Mouse (Mus musculus): ENCODE measurements around the gene Nrn1. TPM values are rescaled to one million over a fixed set of nuclear protein-coding genes. Genes with fewer than 3 reads are reported as not detected.
A peak's percentile ranks its signal among the peaks of the same experiment; 100 is the strongest.

The Nrn1 gene
- polyA plus RNA-seq, 1 experiment from 2014 or later, result 0.54 TPM

DNA sequence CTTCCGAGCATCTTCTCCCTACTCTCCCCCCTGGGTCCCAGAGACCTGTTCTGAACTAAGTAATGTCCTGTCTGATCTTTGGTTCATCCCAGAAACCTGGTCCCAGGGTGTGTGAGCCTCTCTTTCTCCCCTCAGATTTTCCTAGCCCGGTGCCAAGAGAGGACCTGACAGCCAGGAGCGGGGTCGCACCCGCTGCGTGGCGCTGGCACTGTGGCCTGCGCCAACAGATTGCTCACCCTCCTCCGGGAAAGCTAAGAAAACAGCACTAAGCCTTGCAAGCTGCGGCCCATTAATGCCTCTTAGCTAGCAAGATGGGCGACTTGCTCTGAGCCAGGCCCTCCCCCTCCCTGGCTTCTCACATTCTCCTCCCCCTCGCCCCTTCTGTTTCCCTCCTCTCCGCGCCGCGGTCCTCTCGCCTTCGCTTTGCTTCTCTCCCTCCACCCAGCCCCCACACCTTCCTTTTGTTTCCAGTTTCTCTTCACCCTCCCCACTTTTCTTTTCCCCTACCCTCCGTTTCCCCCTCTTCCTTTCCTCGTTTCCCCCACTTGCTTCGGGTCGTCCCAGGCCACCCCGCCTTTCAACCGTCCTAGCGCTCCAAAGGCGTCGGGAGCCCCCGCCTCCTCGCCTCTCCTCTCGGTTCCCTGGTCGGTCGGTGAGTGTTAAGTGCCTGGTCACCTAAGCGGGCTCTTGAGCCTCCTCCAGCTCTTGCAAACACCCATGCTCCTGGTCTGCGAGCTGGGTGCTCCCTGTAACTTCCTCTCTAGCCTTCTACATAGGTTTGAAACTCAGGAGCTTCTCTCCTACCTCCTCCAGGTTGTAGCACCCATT is 7.8 kb downstream of the Nrn1 start:
- ATAC-seq (ENCODE audit: low read depth), result no peak

GRCm38 (mm10) chr13:36726551-36726950 is 8.4 kb downstream of the Nrn1 start:
- no peak overlapping the region for H3K27ac ChIP-seq (ENCODE audit: low read length)
- under 1% methylated on average over 24 of the region's 24 CpGs for WGBS
- H3K4me3 ChIP-seq (ENCODE audit: low read length), result peak overlapping the region; percentile 24
- no peak for ATAC-seq (ENCODE audit: low read depth)
- peaks cover 94% of the 10 kb centered on the region for H3K27me3 ChIP-seq (ENCODE audit: control insufficient read depth, insufficient read depth, low read depth, low read length)
- H3K4me1 ChIP-seq (replicated peaks; ENCODE audit: control insufficient read depth, insufficient read depth, low read length), result peaks cover 16% of the 10 kb centered on the region
- no peak overlapping the region for H3K9ac ChIP-seq (ENCODE audit: low read length)
- peak overlapping the region; percentile 47 for H3K4me2 ChIP-seq (ENCODE audit: low read depth, low read length)
- peaks cover 4% of the 10 kb centered on the region; the same call in 1 of the 2 replicates for H3K9me3 ChIP-seq (ENCODE audit: control insufficient read depth, low read length)
- H3K36me3 ChIP-seq (ENCODE audit: control insufficient read depth, insufficient read depth, low read length), result no peaks in the 10 kb centered on the region

More for the DNA sequence above, 7.8 kb downstream of the Nrn1 start:
- Histone ChIP-seq H3K4me3 (ENCODE audit: low read length) (peak overlapping the region; percentile 44), H3K36me3 (ENCODE audit: control insufficient read depth, insufficient read depth, low read length) (no peaks in the 10 kb centered on the region), H3K27me3 (ENCODE audit: control insufficient read depth, insufficient read depth, low read depth, low read length) (peaks cover 93% of the 10 kb centered on the region), H3K9me3 (ENCODE audit: control insufficient read depth, low read length) (peaks cover 4% of the 10 kb centered on the region; the same call in 1 of the 2 replicates), H3K4me2 (ENCODE audit: low read depth, low read length) (peak overlapping the region; percentile 47), H3K9ac (ENCODE audit: low read length) (no peak overlapping the region), H3K27ac (ENCODE audit: low read length) (no peak overlapping the region), H3K4me1 (replicated peaks; ENCODE audit: control insufficient read depth, insufficient read depth, low read length) (peaks cover 23% of the 10 kb centered on the region)
- WGBS, result under 1% methylated on average over 34 of the region's 34 CpGs

GRCm38 (mm10) chr13:36725881-36726280 is 9.1 kb downstream of the Nrn1 start:
- no peak overlapping the region for H3K4me3 ChIP-seq (ENCODE audit: low read length)
- 3% methylated on average over 8 of the region's 8 CpGs for WGBS
- H3K9ac ChIP-seq (ENCODE audit: low read length), result no peak overlapping the region
- peaks cover 4% of the 10 kb centered on the region; the same call in 1 of the 2 replicates for H3K9me3 ChIP-seq (ENCODE audit: control insufficient read depth, low read length)
- peaks cover 14% of the 10 kb centered on the region for H3K4me1 ChIP-seq (replicated peaks; ENCODE audit: control insufficient read depth, insufficient read depth, low read length)
- no peak overlapping the region for H3K27ac ChIP-seq (ENCODE audit: low read length)
- H3K4me2 ChIP-seq (ENCODE audit: low read depth, low read length), result no peak overlapping the region
- no peak for ATAC-seq (ENCODE audit: low read depth)
- H3K36me3 ChIP-seq (ENCODE audit: control insufficient read depth, insufficient read depth, low read length), result no peaks in the 10 kb centered on the region
- H3K27me3 ChIP-seq (ENCODE audit: control insufficient read depth, insufficient read depth, low read depth, low read length), result peaks cover 88% of the 10 kb centered on the region

DNA sequence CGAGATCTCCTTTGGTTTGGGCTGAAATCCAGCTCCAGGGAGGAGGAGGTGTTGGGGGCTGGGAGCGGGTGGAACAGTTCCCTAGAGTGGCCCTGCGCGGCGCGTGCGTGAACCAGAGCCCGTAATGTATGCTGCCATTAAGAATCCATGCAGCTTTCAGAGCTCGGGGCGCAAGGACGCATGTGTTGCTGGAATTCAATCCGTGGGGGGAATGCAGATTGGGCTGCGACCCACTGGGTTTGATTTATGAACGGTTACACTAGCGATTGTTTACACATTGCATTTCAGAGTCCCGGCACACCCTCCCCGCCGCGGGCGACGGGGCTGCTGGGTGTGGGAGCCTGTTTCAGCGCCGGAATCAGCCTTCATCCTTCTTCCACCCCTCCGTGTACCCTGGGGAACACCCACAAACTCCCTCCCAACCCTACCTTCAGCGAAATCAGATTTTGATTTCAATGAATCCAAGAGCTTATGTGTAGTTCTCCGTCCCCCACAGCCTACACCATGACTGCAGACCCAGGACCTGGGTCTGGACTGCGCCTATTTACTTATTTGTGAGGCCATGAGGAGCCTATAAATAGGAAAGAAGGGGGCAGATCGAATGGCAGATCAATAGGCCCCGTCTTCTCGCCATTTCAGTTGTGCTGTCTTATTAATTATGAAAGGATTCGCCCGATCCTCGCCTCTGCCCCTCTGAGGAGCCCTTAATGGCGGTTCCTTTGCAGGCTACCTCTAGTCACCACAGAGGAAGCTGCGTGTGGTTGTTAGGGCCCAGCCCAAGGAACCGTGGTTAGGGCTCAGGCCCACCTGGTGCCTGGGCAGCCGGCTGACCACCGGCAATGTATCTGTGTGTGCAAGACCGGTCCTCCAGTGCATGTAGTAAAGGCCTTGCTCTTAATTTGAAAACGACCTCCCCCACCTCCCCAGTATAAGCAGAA is 10.1 kb downstream of the Nrn1 start:
- peaks cover 82% of the 10 kb centered on the region for H3K27me3 ChIP-seq (ENCODE audit: control insufficient read depth, insufficient read depth, low read depth, low read length)
- H3K36me3 ChIP-seq (ENCODE audit: control insufficient read depth, insufficient read depth, low read length), result no peaks in the 10 kb centered on the region
- no peak overlapping the region for H3K27ac ChIP-seq (ENCODE audit: low read length)
- peaks cover 14% of the 10 kb centered on the region for H3K4me1 ChIP-seq (replicated peaks; ENCODE audit: control insufficient read depth, insufficient read depth, low read length)
- H3K4me3 ChIP-seq (ENCODE audit: low read length), result peak overlapping the region; percentile 29
- 2% methylated on average over 40 of the region's 40 CpGs for WGBS
- 0 out of 2 replicates have a peak, but pooled peaks have one; percentile 37 for ATAC-seq (ENCODE audit: low read depth)
- H3K4me2 ChIP-seq (ENCODE audit: low read depth, low read length), result peak overlapping the region; percentile 50
- H3K9ac ChIP-seq (ENCODE audit: low read length), result no peak overlapping the region
- peaks cover 4% of the 10 kb centered on the region; the same call in 1 of the 2 replicates for H3K9me3 ChIP-seq (ENCODE audit: control insufficient read depth, low read length)

DNA sequence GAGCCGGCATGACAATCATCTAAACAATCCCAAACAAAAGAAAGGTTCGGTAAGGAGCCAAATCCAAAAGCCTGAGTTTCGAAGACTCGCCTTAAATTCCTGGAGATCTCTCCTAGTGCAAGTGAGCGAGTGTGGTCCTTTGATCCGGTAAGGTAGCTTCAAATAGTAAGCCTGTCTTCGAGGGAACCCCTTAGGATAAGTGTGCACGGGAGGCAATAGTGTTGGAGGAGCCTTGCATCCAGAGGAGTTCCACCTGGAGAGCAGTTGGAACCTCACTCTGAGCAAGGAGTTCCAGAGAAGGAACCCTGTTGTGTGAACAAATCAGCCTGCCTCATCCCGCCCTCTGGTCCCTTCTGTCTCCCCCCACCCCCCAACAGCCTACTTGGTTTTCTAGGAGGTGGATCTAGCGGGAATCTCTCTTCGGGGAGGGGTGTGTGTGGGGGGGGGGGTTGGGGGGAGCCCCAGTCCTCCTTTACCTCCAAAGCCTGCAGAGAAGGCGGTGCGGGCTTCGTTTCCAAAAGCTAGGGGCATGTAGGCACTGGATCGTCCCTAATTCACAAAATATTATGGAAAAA is 11.1 kb downstream of the Nrn1 start:
- Histone ChIP-seq H3K4me3 (ENCODE audit: low read length) (no peak overlapping the region; the same call in 1 of the 2 replicates), H3K4me2 (ENCODE audit: low read depth, low read length) (no peak overlapping the region)

DNA sequence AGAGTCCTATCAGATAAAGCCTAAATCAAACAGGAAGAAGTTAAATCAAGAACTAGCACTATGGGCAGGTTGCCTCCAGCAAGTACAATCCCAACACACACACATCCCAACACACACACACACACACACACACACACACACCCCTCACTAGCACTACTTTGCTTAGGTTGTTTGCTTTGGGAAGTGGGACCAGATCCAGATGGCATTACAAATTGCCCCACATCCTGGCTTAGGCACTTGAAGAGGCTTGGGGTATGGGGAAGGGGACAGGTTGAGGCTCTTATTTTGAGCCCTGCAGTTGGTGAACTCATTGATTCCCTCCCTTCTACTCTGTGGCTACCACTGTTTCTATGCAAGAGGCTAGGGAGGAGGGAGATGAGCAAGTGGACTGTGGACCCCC is 12.6 kb downstream of the Nrn1 start:
- Histone ChIP-seq H3K4me1 (replicated peaks; ENCODE audit: control insufficient read depth, insufficient read depth, low read length) (peaks cover 14% of the 10 kb centered on the region), H3K4me3 (ENCODE audit: low read length) (no peak overlapping the region), H3K9ac (ENCODE audit: low read length) (no peak overlapping the region), H3K36me3 (ENCODE audit: control insufficient read depth, insufficient read depth, low read length) (no peaks in the 10 kb centered on the region), H3K9me3 (ENCODE audit: control insufficient read depth, low read length) (no peaks in the 10 kb centered on the region), H3K4me2 (ENCODE audit: low read depth, low read length) (no peak overlapping the region), H3K27ac (ENCODE audit: low read length) (no peak overlapping the region), H3K27me3 (ENCODE audit: control insufficient read depth, insufficient read depth, low read depth, low read length) (peaks cover 59% of the 10 kb centered on the region)
- ATAC-seq (ENCODE audit: low read depth), result no peak

More for the DNA sequence above, 11.1 kb downstream of the Nrn1 start:
- no peak for ATAC-seq (ENCODE audit: low read depth)
- peaks cover 14% of the 10 kb centered on the region for H3K4me1 ChIP-seq (replicated peaks; ENCODE audit: control insufficient read depth, insufficient read depth, low read length)
- H3K9ac ChIP-seq (ENCODE audit: low read length), result no peak overlapping the region
- WGBS, result 4% methylated on average over 15 of the region's 15 CpGs
- no peaks in the 10 kb centered on the region for H3K36me3 ChIP-seq (ENCODE audit: control insufficient read depth, insufficient read depth, low read length)
- H3K9me3 ChIP-seq (ENCODE audit: control insufficient read depth, low read length), result peaks cover 4% of the 10 kb centered on the region; the same call in 1 of the 2 replicates
- peaks cover 72% of the 10 kb centered on the region for H3K27me3 ChIP-seq (ENCODE audit: control insufficient read depth, insufficient read depth, low read depth, low read length)
- no peak overlapping the region for H3K27ac ChIP-seq (ENCODE audit: low read length)

- Histone ChIP-seq H3K9me3 (ENCODE audit: control insufficient read depth, low read length) (no peaks in the 10 kb centered on the region), H3K4me2 (ENCODE audit: low read depth, low read length) (no peak overlapping the region), H3K4me1 (replicated peaks; ENCODE audit: control insufficient read depth, insufficient read depth, low read length) (peaks cover 6% of the 10 kb centered on the region), H3K4me3 (ENCODE audit: low read length) (no peak overlapping the region), H3K27ac (ENCODE audit: low read length) (no peak overlapping the region), H3K27me3 (ENCODE audit: control insufficient read depth, insufficient read depth, low read depth, low read length) (peaks cover 42% of the 10 kb centered on the region), H3K9ac (ENCODE audit: low read length) (no peak overlapping the region), H3K36me3 (ENCODE audit: control insufficient read depth, insufficient read depth, low read length) (no peaks in the 10 kb centered on the region)
- 89% methylated on average over 5 of the region's 5 CpGs for WGBS
- no peak for ATAC-seq (ENCODE audit: low read depth)
Measured at GRCm38 (mm10) chr13:36720297-36721017, 14.5 kb downstream of the Nrn1 start.

DNA sequence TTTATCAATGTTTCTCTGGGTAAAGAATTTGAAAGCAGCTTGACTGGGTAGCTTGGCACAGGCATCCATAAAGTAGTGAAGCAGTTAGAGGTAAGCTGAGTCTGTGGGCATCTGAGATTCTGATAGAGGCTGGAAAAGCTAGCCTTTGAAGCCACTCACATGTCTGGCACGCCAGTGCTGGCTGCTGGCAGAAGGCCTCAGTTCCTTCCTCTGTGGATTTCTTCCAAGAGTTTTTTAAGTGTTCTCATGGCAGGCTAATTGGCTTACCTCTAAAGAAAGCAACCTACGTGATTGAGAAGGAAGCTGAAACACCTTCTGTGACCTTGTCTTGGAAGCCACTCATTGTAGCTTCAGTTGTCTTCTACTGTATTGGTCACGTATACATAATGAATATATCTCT is 17.6 kb downstream of the Nrn1 start:
- ATAC-seq (ENCODE audit: low read depth), result no peak
- 42% methylated on average over 3 of the region's 3 CpGs for whole genome bisulfite sequencing
- no peaks in the 10 kb centered on the region for H3K36me3 ChIP-seq (ENCODE audit: control insufficient read depth, insufficient read depth, low read length)
- no peaks in the 10 kb centered on the region for H3K4me1 ChIP-seq (replicated peaks; ENCODE audit: control insufficient read depth, insufficient read depth, low read length)
- no peak overlapping the region for H3K9ac ChIP-seq (ENCODE audit: low read length)
- no peak overlapping the region for H3K27ac ChIP-seq (ENCODE audit: low read length)
- peaks cover 12% of the 10 kb centered on the region for H3K27me3 ChIP-seq (ENCODE audit: control insufficient read depth, insufficient read depth, low read depth, low read length)
- no peaks in the 10 kb centered on the region for H3K9me3 ChIP-seq (ENCODE audit: control insufficient read depth, low read length)
- no peak overlapping the region for H3K4me3 ChIP-seq (ENCODE audit: low read length)
- H3K4me2 ChIP-seq (ENCODE audit: low read depth, low read length), result no peak overlapping the region

Data from lung, embryonic 16.5 days (tissue).